Mouse (Mus musculus) bone marrow macrophage, adult 2 months (primary cell): ENCODE data around the gene Ptprb.

Experiments
- CTCF ChIP-seq: IDR thresholded peaks from 2 replicates; pipeline ENCODE4 v1.5.1; 2012; ENCODE audit warnings: low read depth, mild to moderate bottlenecking, low read length, moderate library complexity
- POLR2A ChIP-seq: IDR thresholded peaks from 2 replicates; pipeline ENCODE4 v1.6.1; 2012; ENCODE audit warnings: mild to moderate bottlenecking, low read depth, low read length, borderline replicate concordance

DNA sequence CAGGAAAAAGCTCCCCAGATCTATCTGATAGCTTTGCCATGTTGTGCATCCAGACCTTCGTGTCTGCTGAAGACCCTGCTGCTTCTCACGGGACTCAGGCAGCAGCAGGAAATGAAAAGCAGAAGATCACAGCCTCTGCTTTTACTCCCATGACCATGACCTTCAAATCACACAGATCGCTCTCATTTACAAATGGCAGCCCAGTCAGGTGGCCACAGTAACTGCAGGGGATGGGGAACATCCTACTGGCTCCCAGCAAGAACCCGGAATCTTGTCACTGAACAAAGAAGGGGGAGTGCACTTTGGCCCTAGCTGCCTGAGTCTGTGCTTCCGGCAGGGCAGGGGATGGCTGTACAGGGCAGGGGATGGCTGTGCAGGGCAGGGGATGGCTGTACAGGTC is 40.0 kb upstream of the Ptprb start:
- TF ChIP-seq POLR2A (no peak), CTCF (no peak)
